Mouse (Mus musculus) cortical plate, adult 2 months (tissue): ENCODE results near the gene Pakap.

ENCODE experiments used
- CTCF ChIP-seq: fragments of 200-500 bp; IDR thresholded peaks from 2 replicates; pipeline ENCODE4 v1.5.1; 2011; ENCODE audit warnings: mild to moderate bottlenecking, control low read depth, low read length; ENCODE audit not compliant: insufficient read depth; ENCODE audit errors: extremely low read depth
- POLR2A ChIP-seq: fragments of 200-500 bp; IDR thresholded peaks from 2 replicates; pipeline ENCODE4 v1.6.1; 2011; ENCODE audit warnings: mild to moderate bottlenecking, low read length, control low read depth; ENCODE audit not compliant: insufficient read depth; ENCODE audit errors: extremely low read depth

DNA sequence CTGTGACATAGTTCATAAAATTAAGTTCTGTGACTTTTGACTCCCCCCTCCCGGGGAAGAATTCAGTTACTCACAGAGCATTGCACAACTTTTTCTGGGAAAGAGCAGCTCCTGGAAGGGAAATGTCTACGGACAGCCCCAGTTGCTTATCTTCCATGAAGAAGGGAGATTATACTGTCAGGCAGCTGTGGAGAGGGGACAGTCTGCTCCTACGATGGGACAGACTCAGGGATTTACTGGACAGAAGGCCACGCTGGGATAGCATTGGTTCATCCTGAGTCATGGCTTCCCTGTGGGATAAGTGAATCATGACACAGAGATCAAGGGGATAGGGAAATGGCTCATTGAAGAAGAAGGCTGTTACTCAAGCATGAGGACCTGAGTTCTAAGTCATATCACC, 271.4 kb downstream of the Pakap start:
- no peak for TF ChIP-seq CTCF
- TF ChIP-seq POLR2A = no peak
